Mouse (Mus musculus) stomach, postnatal 0 days (tissue): ENCODE results near the gene Actr1a.

Source experiments
- CTCF ChIP-seq: IDR thresholded peaks from 2 replicates; pipeline ENCODE4 v1.5.1; 2016; ENCODE audit warnings: antibody characterized with exemption, low read depth, mild to moderate bottlenecking, moderate library complexity
- EP300 ChIP-seq: optimal IDR thresholded peaks from 2 replicates; pipeline ENCODE3; 2016; ENCODE audit warnings: antibody characterized with exemption

GRCm38 (mm10) chr19:46347146-46347545 lies 48.4 kb downstream of the Actr1a start:
- TF ChIP-seq EP300 (no peak), CTCF (no peak)
